Mouse (Mus musculus) heart, embryonic 16.5 days (tissue): ENCODE measurements around the gene Ophn1. TPM values are rescaled to one million over a fixed set of nuclear protein-coding genes. Genes with fewer than 3 reads are reported as not detected.

Experiments
- ATAC-seq: fragments of 200-750 bp; cut with Nextera tagmentation; replicated peaks from 2 replicates; pipeline ENCODE4 v1.8.0; 2017; ENCODE audit warnings: moderate number of reproducible peaks; ENCODE audit not compliant: insufficient read depth, low FRiP score; ENCODE audit errors: extremely low read depth
- H3K27ac ChIP-seq: fragments of 300-500 bp; sonication (generic); 2 replicates; pipeline ENCODE4 v1.5.1; 2014; ENCODE audit warnings: mild to moderate bottlenecking, low read length, control low read depth, moderate library complexity
- H3K27me3 ChIP-seq: fragments of 300-500 bp; sonication (generic); 2 replicates; pipeline ENCODE4 v1.6.1; 2014; ENCODE audit warnings: low read length, mixed read lengths; ENCODE audit not compliant: control insufficient read depth, insufficient read depth
- H3K36me3 ChIP-seq: fragments of 300-500 bp; sonication (generic); 2 replicates; pipeline ENCODE4 v1.6.1; 2014; ENCODE audit not compliant: control insufficient read depth, insufficient read depth
- H3K4me1 ChIP-seq: fragments of 300-500 bp; sonication (generic); 2 replicates; pipeline ENCODE4 v1.6.1; 2014; ENCODE audit warnings: low read length, mixed read lengths; ENCODE audit not compliant: control insufficient read depth, insufficient read depth
- H3K4me2 ChIP-seq: fragments of 300-500 bp; sonication (generic); 2 replicates; pipeline ENCODE4 v1.6.1; 2014; ENCODE audit warnings: low read depth, mild to moderate bottlenecking, control low read depth, low read length
- H3K4me3 ChIP-seq: fragments of 300-500 bp; sonication (generic); 2 replicates; pipeline ENCODE4 v1.5.1; 2014; ENCODE audit warnings: mild to moderate bottlenecking, control low read depth, low read length
- H3K9ac ChIP-seq: fragments of 300-500 bp; sonication (generic); 2 replicates; pipeline ENCODE4 v1.6.1; 2014; ENCODE audit warnings: low read length, control low read depth
- H3K9me3 ChIP-seq: fragments of 300-500 bp; sonication (generic); replicated peaks from 2 replicates; pipeline ENCODE4 v1.6.1; 2016; ENCODE audit warnings: low read length; ENCODE audit not compliant: control insufficient read depth
- WGBS: fragments of 180-500 bp; shearing (Covaris S2); extraction: QIAGEN DNeasy Blood & Tissue Kit; methylation state at CpG from one replicate; pipeline ENCODE4 v1.1.7; 2014; 5-methylcytosine and 5-hydroxymethylcytosine counted together
- polyA plus RNA-seq: library from polyadenylated mRNA; unstranded; fragments of >200 nt; fragmentation: Nextera tagmentation; extraction: Ambion mirVana; gene quantifications from 2 replicates; pipeline ENCODE4 v1.2.1, GENCODE M21; 2015

Gene Ophn1
- 7.0 and 8.3 TPM in 2 replicates for polyA plus RNA-seq

GRCm38 (mm10) chrX:98890406-98891116 is at the start of gene Ophn1:
TSS of gene Ophn1 (minus strand) at chrX:98891025.
- H3K36me3 ChIP-seq, result no peaks in the 10 kb centered on the region
- no peaks in the 10 kb centered on the region for H3K4me1 ChIP-seq
- peak within 1 kb of the TSS; percentile 66 for H3K4me3 ChIP-seq
- H3K27me3 ChIP-seq, result no peaks in the 10 kb centered on the region
- 11% methylated on average over 46 of the region's 48 CpGs for WGBS
- ATAC-seq, result peak; percentile 91
- no peaks in the 10 kb centered on the region for H3K9me3 ChIP-seq
- peak within 1 kb of the TSS; percentile 70 for H3K9ac ChIP-seq
- H3K27ac ChIP-seq, result peak within 1 kb of the TSS; percentile 82
- H3K4me2 ChIP-seq, result peak within 1 kb of the TSS; percentile 79

GRCm38 (mm10) chrX:98937555-98938294 is 46.9 kb upstream of the Ophn1 start:
- Histone ChIP-seq H3K36me3 (peaks cover 6% of the 10 kb centered on the region; the same call in 1 of the 2 replicates), H3K4me1 (peaks cover 4% of the 10 kb centered on the region), H3K27ac (peak overlapping the region; percentile 88), H3K9me3 (no peaks in the 10 kb centered on the region), H3K4me2 (peak overlapping the region; percentile 75), H3K9ac (peak overlapping the region; percentile 79), H3K4me3 (peak overlapping the region; percentile 70), H3K27me3 (no peaks in the 10 kb centered on the region; the same call in 1 of the 2 replicates)
- 17% methylated on average over 54 of the region's 57 CpGs for whole genome bisulfite sequencing
- ATAC-seq, result peak; percentile 87

DNA sequence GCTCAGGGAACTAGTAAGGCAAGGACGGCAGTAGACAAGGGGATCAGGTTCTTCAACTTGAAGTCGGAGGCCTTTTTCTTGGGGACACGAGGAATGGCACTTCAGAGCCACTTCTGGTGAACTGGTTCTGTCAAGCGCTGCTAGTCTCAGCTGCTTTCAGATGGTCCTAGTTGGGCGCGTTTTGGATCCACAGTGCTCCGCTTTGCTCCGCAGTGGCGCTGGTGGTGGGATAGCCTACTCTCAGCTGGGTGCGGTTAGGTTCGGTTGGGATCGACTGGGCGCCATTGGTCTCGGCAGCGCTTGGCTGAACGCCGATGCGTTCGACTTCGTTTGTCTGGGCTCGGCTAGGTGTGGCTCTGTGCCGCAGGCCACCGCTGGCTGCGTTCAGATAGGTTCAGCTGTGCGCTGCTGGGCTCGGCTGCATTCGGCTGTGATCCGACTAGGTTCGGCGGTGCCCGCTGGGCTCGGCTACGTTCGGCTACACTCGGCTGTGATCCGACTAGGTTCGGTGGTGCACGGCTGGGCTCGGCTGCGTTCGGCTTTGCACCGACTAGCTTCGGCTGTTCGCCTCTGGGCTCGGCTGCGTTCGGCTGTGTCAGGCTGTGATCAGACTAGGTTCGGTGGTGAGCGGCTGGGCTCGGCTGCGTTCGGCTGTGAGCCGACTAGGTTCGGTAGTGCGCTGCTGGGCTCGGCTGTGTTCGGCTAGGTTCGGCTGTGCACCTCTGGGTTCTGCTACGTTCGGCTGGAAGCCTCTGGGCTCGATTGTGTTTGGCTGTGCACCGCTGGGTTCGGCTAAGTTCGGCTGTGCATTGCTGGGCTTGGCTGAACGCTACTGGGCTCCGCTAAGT is 46.1 kb upstream of the Ophn1 start:
- peak overlapping the region; percentile 70 for H3K4me3 ChIP-seq
- H3K9me3 ChIP-seq, result no peaks in the 10 kb centered on the region
- no peaks in the 10 kb centered on the region; the same call in 1 of the 2 replicates for H3K27me3 ChIP-seq
- H3K4me2 ChIP-seq, result peak overlapping the region; percentile 71
- 16% methylated on average over 66 of the region's 66 CpGs for WGBS
- H3K9ac ChIP-seq, result peak overlapping the region; percentile 74
- peak; percentile 89 for ATAC-seq
- peak overlapping the region; percentile 88 for H3K27ac ChIP-seq
- H3K4me1 ChIP-seq, result peaks cover 4% of the 10 kb centered on the region
- H3K36me3 ChIP-seq, result no peaks in the 10 kb centered on the region; the same call in 1 of the 2 replicates

- peak within 1 kb of the TSS; percentile 71 for H3K4me2 ChIP-seq
- no peaks in the 10 kb centered on the region for H3K9me3 ChIP-seq
- peak within 1 kb of the TSS; percentile 70 for H3K4me3 ChIP-seq
- no peaks in the 10 kb centered on the region for H3K36me3 ChIP-seq
- no peak for ATAC-seq
- peak within 1 kb of the TSS; percentile 88 for H3K27ac ChIP-seq
- H3K9ac ChIP-seq, result peak within 1 kb of the TSS; percentile 74
- 67% methylated on average over 3 of the region's 3 CpGs for WGBS
- H3K4me1 ChIP-seq, result peaks cover 4% of the 10 kb centered on the region
- H3K27me3 ChIP-seq, result no peaks in the 10 kb centered on the region; the same call in 1 of the 2 replicates
These were observed 45.3 kb upstream of the Ophn1 start, which contains the start of gene Yipf6 for GRCm38 (mm10) chrX:98936101-98936500. TSS of gene Yipf6 (plus strand) at chrX:98936316.

GRCm38 (mm10) chrX:98919423-98919822 is 28.6 kb upstream of the Ophn1 start:
- Histone ChIP-seq H3K4me1 (no peaks in the 10 kb centered on the region), H3K9me3 (no peaks in the 10 kb centered on the region), H3K27ac (no peak overlapping the region), H3K9ac (no peak overlapping the region), H3K4me2 (no peak overlapping the region), H3K27me3 (no peaks in the 10 kb centered on the region), H3K36me3 (no peaks in the 10 kb centered on the region), H3K4me3 (no peak overlapping the region)
- WGBS, result 14% methylated on average over 6 of the region's 6 CpGs
- no peak for ATAC-seq

- WGBS, result 47% methylated on average over 1 of the region's 1 CpGs
These were observed 18.1 kb upstream of the Ophn1 start for GRCm38 (mm10) chrX:98908910-98909309.

GRCm38 (mm10) chrX:98904226-98904625 is 13.4 kb upstream of the Ophn1 start:
- no peaks in the 10 kb centered on the region for H3K27me3 ChIP-seq
- no peak overlapping the region for H3K27ac ChIP-seq
- no peaks in the 10 kb centered on the region for H3K9me3 ChIP-seq
- 75% methylated on average over 6 of the region's 6 CpGs for WGBS
- H3K4me2 ChIP-seq, result no peak overlapping the region
- no peak overlapping the region for H3K4me3 ChIP-seq
- H3K9ac ChIP-seq, result no peak overlapping the region
- H3K4me1 ChIP-seq, result no peaks in the 10 kb centered on the region
- no peaks in the 10 kb centered on the region for H3K36me3 ChIP-seq
- ATAC-seq, result no peak

More at GRCm38 (mm10) chrX:98908910-98909309, 18.1 kb upstream of the Ophn1 start:
- Histone ChIP-seq H3K9me3 (no peaks in the 10 kb centered on the region), H3K4me1 (no peaks in the 10 kb centered on the region), H3K36me3 (no peaks in the 10 kb centered on the region), H3K27ac (no peak overlapping the region), H3K4me3 (no peak overlapping the region), H3K4me2 (no peak overlapping the region), H3K9ac (no peak overlapping the region), H3K27me3 (no peaks in the 10 kb centered on the region)
- ATAC-seq, result no peak

DNA sequence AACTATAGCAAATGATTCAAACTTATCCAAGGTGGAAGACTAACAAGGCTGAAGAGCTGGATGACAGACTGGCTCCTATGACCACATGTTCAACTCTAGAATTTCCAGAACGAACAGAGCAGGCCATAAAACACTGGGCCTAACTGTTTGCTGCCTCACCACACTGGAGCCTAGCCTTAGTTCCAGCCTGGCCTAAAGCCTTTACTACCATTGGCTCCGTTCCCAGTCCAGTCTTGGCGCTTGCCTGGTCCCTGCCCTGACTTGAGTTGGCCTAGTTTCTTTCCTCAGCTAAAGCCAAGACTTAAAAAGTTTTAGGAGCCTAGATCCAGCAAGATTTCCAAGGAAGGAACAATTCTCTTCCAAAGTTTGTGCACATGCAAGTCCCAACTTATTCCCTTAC is 7.5 kb upstream of the Ophn1 start:
- Histone ChIP-seq H3K9me3 (no peaks in the 10 kb centered on the region), H3K4me3 (no peak overlapping the region), H3K27ac (no peak overlapping the region), H3K36me3 (no peaks in the 10 kb centered on the region), H3K4me2 (no peak overlapping the region), H3K9ac (no peak overlapping the region), H3K4me1 (no peaks in the 10 kb centered on the region), H3K27me3 (no peaks in the 10 kb centered on the region)
- 57% methylated on average over 3 of the region's 3 CpGs for WGBS
- ATAC-seq, result no peak
